Mouse (Mus musculus) lung, embryonic 14.5 days (tissue): ENCODE measurements at regions not wholly inside any gene's neighbourhood (a gene's known extent, or its start where the extent isn't known, plus 50 kb on each side); places are given as distances from the start of the nearest gene placed in this dataset.
A peak's percentile ranks its signal among the peaks of the same experiment; 100 is the strongest.

Experiments used
- ATAC-seq: fragments of 200-750 bp; cut with Nextera tagmentation; 2 replicates; pipeline ENCODE4 v1.8.0; 2017; ENCODE audit warnings: mild to moderate bottlenecking, moderate TSS enrichment, moderate library complexity; ENCODE audit not compliant: insufficient read depth
- DNase-seq: peaks from one replicate; pipeline ENCODE4 v3.0.0-alpha.2; 2015
- H3K27ac ChIP-seq: fragments of 300-500 bp; sonication (generic); 2 replicates; pipeline ENCODE4 v1.5.1; 2014; ENCODE audit warnings: low read depth, mild to moderate bottlenecking, moderate library complexity
- H3K27me3 ChIP-seq: fragments of 300-500 bp; sonication (generic); 2 replicates; pipeline ENCODE4 v1.6.1; 2014; ENCODE audit warnings: low read length, control low read depth; ENCODE audit not compliant: insufficient read depth
- H3K36me3 ChIP-seq: fragments of 300-500 bp; sonication (generic); 2 replicates; pipeline ENCODE4 v1.6.1; 2014; ENCODE audit warnings: control low read depth; ENCODE audit not compliant: insufficient read depth
- H3K4me1 ChIP-seq: fragments of 300-500 bp; sonication (generic); 2 replicates; pipeline ENCODE4 v1.6.1; 2014; ENCODE audit warnings: antibody characterized with exemption, control low read depth; ENCODE audit not compliant: insufficient read depth
- H3K4me2 ChIP-seq: fragments of 300-500 bp; sonication (generic); 2 replicates; pipeline ENCODE4 v1.6.1; 2014; ENCODE audit warnings: mild to moderate bottlenecking
- H3K4me3 ChIP-seq: fragments of 300-500 bp; sonication (generic); 2 replicates; pipeline ENCODE4 v1.5.1; 2014; ENCODE audit warnings: low read depth, low read length
- H3K9ac ChIP-seq: fragments of 300-500 bp; sonication (generic); 2 replicates; pipeline ENCODE4 v1.6.1; 2014
- H3K9me3 ChIP-seq: fragments of 300-500 bp; sonication (generic); 2 replicates; pipeline ENCODE4 v1.6.1; 2016; ENCODE audit warnings: low read depth, low read length, control low read depth
- CTCF ChIP-seq: IDR thresholded peaks from 2 replicates; pipeline ENCODE4 v1.5.1; 2016; ENCODE audit warnings: antibody characterized with exemption, low read depth
- WGBS: fragments of 180-500 bp; shearing (Covaris S2); extraction: QIAGEN DNeasy Blood & Tissue Kit; methylation state at CpG from one replicate; pipeline ENCODE4 v1.1.7; 2014; 5-methylcytosine and 5-hydroxymethylcytosine counted together

DNA sequence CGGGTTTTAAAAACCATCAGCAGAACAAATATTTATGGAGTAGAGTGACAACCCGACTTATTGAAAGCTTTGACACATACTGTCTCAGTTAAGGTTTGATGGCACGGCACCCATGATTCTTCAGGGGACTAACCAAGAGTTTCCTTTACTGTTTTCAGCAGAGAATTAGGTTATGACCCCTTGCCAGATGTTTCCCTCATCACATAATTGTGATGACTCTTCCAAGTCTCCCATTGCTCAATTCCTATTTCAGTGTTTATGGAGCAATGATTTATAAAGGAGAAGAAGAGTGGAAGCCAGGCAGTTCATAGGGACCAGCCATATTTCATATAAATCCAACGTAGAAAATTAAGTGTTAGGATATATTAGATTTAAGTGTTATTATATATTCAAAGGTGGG is 181.4 kb upstream of the Adgrl2 start:
- Histone ChIP-seq H3K9ac (no peak overlapping the region), H3K36me3 (no peaks in the 10 kb centered on the region), H3K4me1 (0 out of 2 replicates have a peak, but pooled peaks cover 4% of the 10 kb centered on the region), H3K9me3 (no peaks in the 10 kb centered on the region), H3K27me3 (no peaks in the 10 kb centered on the region), H3K4me3 (no peak overlapping the region), H3K4me2 (no peak overlapping the region), H3K27ac (no peak overlapping the region)
- 27% methylated on average over 4 of the region's 4 CpGs for WGBS
- TF ChIP-seq CTCF, result no peak
- DNase-seq (peak; percentile 66), ATAC-seq (no peak)

DNA sequence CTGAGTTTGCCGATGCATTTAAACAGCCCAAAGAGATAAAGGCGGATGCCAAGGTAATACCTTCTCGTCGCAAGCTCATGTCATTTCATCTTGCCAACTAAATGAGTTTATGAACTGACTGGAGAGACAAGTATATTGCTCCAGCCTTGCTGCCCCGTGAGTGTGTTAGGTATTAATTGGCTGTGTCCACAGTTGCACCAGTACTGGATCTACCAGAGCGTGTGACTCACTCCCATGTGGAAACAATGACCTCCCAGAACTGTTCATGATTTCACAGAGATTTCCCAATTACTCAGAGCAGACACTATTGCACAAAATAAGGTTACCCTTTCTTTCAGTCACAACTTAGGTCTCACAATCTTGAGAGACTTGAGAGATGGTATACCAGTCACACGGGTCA is 179.8 kb upstream of the Adgrl2 start:
- Histone ChIP-seq H3K4me3 (no peak overlapping the region), H3K9me3 (no peaks in the 10 kb centered on the region), H3K9ac (no peak overlapping the region), H3K4me1 (0 out of 2 replicates have a peak, but pooled peaks cover under 1% of the 10 kb centered on the region), H3K27ac (no peak overlapping the region), H3K4me2 (no peak overlapping the region), H3K36me3 (no peaks in the 10 kb centered on the region), H3K27me3 (no peaks in the 10 kb centered on the region)
- ATAC-seq (no peak), DNase-seq (no peak)
- WGBS, result 71% methylated on average over 7 of the region's 7 CpGs
- TF ChIP-seq CTCF, result no peak

- 50% methylated on average over 12 of the region's 12 CpGs for WGBS
- Histone ChIP-seq H3K4me1 (no peaks in the 10 kb centered on the region), H3K4me3 (no peak overlapping the region), H3K9me3 (no peaks in the 10 kb centered on the region), H3K27me3 (no peaks in the 10 kb centered on the region), H3K9ac (no peak overlapping the region), H3K4me2 (no peak overlapping the region), H3K36me3 (no peaks in the 10 kb centered on the region), H3K27ac (no peak overlapping the region)
- TF ChIP-seq CTCF, result no peak
- DNase-seq, result no peak
- no peak for ATAC-seq
These were observed 179.1 kb upstream of the Adgrl2 start for GRCm38 (mm10) chr3:149169442-149169841.

- 58% methylated on average over 3 of the region's 3 CpGs for WGBS
- H3K4me1 ChIP-seq, result 0 out of 2 replicates have a peak, but pooled peaks cover 4% of the 10 kb centered on the region
- no peak overlapping the region for H3K9ac ChIP-seq
- no peaks in the 10 kb centered on the region for H3K27me3 ChIP-seq
- DNase-seq (no peak), ATAC-seq (no peak)
- H3K4me3 ChIP-seq, result no peak overlapping the region
- H3K36me3 ChIP-seq, result no peaks in the 10 kb centered on the region
- no peak overlapping the region for H3K27ac ChIP-seq
- H3K9me3 ChIP-seq, result no peaks in the 10 kb centered on the region
- no peak overlapping the region for H3K4me2 ChIP-seq
- TF ChIP-seq CTCF, result no peak
These were observed 177.6 kb upstream of the Adgrl2 start for GRCm38 (mm10) chr3:149167997-149168396.

DNA sequence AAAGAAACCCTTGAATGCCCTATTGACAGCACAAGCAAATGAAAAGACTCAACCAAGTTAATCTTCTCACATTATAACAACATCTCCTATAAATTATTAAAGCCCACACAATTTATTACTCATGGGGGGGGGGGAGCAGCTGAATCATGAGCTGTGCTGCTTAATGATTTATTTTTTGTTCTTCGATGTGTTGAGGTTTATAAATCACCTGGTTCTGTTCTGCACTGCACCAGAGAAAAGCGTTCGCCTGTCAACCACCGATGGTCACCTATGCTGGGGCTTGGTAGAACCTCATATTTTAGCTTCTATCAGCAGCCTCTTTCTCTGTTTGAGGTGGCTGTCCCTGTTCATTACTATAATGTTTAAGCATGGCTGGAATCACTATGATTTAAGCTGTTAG is 174.4 kb upstream of the Adgrl2 start:
- TF ChIP-seq CTCF, result no peak
- no peak overlapping the region for H3K4me2 ChIP-seq
- H3K9ac ChIP-seq, result no peak overlapping the region
- DNase-seq, result no peak
- WGBS, result 63% methylated on average over 4 of the region's 4 CpGs
- H3K36me3 ChIP-seq, result no peaks in the 10 kb centered on the region
- no peaks in the 10 kb centered on the region for H3K9me3 ChIP-seq
- H3K4me1 ChIP-seq, result 0 out of 2 replicates have a peak, but pooled peaks cover 4% of the 10 kb centered on the region
- no peak overlapping the region for H3K4me3 ChIP-seq
- no peak overlapping the region for H3K27ac ChIP-seq
- no peaks in the 10 kb centered on the region for H3K27me3 ChIP-seq
- no peak for ATAC-seq

GRCm38 (mm10) chr3:149163591-149163990 is 173.2 kb upstream of the Adgrl2 start:
- Histone ChIP-seq H3K36me3 (no peaks in the 10 kb centered on the region), H3K4me1 (0 out of 2 replicates have a peak, but pooled peaks cover 4% of the 10 kb centered on the region), H3K9me3 (no peaks in the 10 kb centered on the region), H3K27me3 (no peaks in the 10 kb centered on the region), H3K4me3 (no peak overlapping the region), H3K4me2 (no peak overlapping the region), H3K9ac (no peak overlapping the region), H3K27ac (no peak overlapping the region)
- peak; percentile 56 for DNase-seq
- 21% methylated on average over 6 of the region's 6 CpGs for WGBS
- no peak for TF ChIP-seq CTCF
- 0 out of 2 replicates have a peak, but pooled peaks have one; percentile 52 for ATAC-seq

DNA sequence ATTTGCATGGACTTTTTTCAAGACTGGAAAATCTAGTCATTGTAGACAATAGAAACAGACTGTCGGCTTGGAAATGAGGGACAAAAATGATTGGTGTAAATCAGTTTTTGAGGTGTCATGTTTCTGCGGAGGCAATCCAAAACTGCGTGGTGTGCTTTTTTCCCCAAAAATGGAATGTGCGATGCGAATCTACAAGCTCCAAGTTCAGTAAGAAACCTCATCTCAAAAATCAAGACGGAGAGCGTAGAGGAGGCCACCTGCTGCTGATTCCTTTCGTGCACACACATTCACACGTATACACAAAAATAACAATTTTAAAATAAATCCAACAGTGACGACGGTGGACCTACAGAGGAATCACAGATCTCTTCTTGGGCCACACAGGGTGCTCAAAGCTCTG is 170.5 kb upstream of the Adgrl2 start:
- no peak for ATAC-seq
- no peak for TF ChIP-seq CTCF
- Histone ChIP-seq H3K4me3 (no peak overlapping the region), H3K27me3 (no peaks in the 10 kb centered on the region), H3K9ac (no peak overlapping the region), H3K9me3 (no peaks in the 10 kb centered on the region), H3K4me2 (no peak overlapping the region), H3K4me1 (0 out of 2 replicates have a peak, but pooled peaks cover 4% of the 10 kb centered on the region), H3K27ac (no peak overlapping the region), H3K36me3 (no peaks in the 10 kb centered on the region)
- DNase-seq, result no peak
- WGBS, result 84% methylated on average over 11 of the region's 11 CpGs

DNA sequence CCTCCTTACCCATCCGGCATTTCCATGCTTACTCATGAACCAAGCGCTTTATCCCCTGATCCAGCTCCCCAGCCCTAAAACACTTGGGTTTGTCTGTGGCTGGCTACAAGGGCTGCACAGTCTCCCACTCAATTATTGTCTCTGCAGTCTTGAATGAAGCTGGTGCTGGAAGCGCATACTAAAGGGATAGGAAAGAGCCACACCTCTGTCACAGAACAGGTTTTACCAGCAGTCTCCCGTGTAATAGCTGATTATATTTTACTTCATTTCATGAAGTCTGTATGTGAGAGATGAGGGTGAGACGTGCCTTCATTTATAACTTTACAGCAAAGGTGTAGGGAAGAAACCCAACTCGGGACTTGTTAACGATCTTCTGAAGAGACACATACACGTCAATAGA is 167.0 kb upstream of the Adgrl2 start:
- H3K36me3 ChIP-seq, result no peaks in the 10 kb centered on the region
- H3K27me3 ChIP-seq, result no peaks in the 10 kb centered on the region
- DNase-seq (no peak), ATAC-seq (no peak)
- H3K4me1 ChIP-seq, result no peaks in the 10 kb centered on the region
- TF ChIP-seq CTCF, result no peak
- WGBS, result 82% methylated on average over 8 of the region's 8 CpGs
- no peak overlapping the region for H3K4me3 ChIP-seq
- no peak overlapping the region for H3K27ac ChIP-seq
- no peak overlapping the region for H3K4me2 ChIP-seq
- no peaks in the 10 kb centered on the region for H3K9me3 ChIP-seq
- no peak overlapping the region for H3K9ac ChIP-seq
